Mouse (Mus musculus) thymus, postnatal 25 days (tissue): ENCODE results near the gene Nppb.

ENCODE experiments used
- DNase-seq: peaks from one replicate; pipeline ENCODE4 v3.0.0; 2022

Gene Nppb

DNA sequence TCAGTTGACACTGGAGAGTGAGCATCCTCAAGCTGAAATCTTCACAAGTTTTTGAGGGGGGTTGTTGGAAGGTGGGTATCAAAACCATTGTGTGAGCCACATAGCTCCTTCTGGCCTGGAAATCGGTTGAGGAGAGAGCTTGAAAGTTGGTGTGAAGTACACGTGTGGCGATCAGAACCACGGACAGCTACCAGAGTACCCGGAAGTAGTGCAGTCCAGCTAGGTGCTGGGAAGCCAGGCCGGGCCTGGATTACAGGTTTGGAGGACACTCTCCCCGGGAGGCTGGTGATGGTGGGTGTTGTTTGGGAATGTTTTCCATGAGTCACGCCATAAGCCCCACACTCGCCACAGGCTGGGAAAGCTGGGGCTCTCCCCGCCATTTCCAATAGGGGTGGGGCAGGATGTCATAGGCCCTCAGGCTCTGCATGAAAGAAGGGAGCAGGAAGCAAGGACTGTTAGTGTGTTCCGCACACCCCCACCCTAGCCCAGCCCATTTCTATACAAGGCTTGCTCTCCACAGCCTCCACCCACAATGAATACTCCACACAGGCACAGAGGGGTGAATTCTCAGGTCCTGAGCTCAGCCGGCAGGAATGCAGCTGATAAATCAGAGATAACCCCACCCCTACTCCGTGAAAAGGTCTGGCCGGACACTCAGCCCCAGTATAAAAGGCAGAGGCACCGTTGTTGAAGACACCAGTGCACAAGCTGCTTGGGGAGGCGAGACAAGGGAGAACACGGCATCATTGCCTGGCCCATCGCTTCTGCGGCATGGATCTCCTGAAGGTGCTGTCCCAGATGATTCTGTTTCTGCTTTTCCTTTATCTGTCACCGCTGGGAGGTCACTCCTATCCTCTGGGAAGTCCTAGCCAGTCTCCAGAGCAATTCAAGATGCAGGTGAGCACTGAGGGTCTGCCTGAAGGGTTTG lies at the start of gene Nppb:
Nppb (plus strand) TSS at position 584 of the 928 bp plus-strand sequence.
- DNase-seq, result no peak

DNA sequence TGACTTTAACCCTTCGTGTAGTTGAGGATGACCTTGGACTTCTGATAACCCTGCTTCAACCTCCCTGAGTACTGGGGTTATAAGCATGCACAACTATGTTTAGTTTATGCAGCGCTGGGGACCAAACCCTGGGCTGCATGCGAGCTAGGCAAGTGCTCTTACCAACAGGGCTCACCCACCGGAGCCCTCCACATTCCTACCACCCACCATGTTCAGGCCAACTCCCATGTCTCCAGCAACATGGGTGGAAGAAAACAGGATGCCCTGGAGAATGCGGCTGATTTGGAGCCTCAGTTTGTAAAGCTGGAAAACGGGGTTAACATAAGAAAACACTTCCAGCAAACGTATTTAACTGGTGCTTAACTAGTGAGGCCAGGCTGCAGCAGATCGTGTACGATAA lies 49.7 kb upstream of the Nppb start:
- DNase-seq, result no peak

DNA sequence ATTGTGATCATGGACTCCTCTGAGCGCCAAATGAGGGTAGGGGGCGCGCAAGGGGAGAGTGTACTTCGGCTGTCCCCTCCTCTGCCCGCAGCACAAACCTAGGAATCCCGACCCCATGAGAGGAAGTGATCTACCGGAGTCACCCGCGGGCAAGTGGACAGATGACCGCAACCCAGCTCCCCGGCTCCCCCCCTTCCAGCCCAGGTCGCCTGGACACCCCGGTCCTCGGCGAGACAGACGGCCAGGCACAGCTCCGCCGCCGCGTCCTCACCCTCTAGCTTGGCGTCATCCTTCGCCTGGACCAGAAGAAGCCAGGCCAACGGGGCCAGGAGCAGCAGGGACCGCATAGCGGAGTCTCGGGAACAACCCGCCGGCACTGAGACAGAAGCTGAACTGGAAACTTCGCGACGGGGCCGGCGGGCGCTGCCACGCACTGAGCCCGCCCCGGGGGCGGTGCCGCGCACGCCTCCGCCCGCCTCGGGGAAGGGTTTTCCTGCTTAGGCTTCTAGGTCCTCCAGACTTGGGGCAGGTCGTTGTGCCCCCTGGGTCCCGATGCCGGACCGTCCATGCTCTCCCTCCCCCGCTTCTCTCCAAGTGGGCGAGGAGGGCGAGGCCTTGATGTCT lies 49.1 kb upstream of the Nppb start, which contains the start of gene Plod1:
Plod1 (minus strand) TSS at position 437 of the 624 bp plus-strand sequence.
- peak; percentile 82 for DNase-seq

DNA sequence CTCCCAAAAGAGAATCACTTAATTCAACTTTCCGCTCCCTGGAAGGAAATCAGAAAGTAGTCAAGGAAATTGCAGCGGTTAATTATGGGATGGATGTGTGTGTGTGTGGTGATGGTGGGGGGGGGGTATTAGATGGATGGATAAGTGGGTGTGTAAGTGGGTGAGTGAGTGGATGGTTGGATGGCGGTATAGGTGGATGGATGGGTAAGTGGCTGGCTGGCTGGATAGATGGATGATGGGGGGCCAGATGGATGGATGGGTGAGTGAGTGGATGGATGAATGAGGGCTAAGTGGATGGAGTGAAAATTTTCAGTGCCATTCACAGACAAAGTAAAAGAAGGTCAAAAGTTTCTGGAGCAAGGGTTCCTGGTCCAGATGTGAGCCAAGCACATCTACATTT lies 48.6 kb upstream of the Nppb start:
- DNase-seq, result no peak

DNA sequence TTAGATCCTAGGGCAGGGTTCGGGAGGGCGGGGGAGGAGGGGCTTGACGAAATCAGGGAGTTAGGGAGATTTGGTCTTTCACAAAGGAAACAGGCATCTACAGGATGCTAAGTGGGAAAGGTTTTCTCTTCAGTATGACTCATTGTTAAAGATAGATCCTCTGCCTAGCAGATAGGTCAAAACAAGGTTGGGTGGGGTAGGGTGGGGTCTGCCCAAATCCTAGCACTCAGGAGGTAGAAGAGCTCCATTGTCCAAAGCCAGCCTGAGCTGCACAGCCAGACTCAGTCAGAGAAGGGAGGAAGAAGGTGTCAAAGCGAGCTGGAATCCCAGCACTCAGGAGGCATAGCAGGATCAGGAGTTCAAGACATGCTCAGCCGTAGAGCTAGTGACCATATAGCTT lies 48.1 kb upstream of the Nppb start:
- no peak for DNase-seq

- DNase-seq, result no peak
These were observed 47.2 kb upstream of the Nppb start for GRCm38 (mm10) chr4:147938148-147939096.

DNA sequence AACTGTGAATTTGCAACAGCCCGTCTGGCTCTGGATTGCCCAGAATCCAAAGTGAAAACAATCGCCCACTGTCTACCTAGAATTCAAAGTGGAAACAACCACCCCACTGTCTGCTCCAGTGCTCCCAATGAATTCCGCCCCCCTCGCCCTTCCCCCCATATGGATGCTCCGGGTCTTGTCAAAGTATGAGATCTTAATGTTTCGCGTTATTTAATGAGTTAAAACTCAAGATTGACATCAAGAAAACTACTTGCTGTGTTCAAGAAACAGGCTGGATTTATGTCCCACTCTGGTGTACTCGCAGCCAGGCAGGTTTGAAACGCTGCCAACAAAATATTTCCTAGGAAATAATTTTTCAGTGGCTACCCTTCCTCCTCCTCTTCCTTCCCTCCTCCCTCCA lies 45.5 kb upstream of the Nppb start:
- DNase-seq, result no peak

DNA sequence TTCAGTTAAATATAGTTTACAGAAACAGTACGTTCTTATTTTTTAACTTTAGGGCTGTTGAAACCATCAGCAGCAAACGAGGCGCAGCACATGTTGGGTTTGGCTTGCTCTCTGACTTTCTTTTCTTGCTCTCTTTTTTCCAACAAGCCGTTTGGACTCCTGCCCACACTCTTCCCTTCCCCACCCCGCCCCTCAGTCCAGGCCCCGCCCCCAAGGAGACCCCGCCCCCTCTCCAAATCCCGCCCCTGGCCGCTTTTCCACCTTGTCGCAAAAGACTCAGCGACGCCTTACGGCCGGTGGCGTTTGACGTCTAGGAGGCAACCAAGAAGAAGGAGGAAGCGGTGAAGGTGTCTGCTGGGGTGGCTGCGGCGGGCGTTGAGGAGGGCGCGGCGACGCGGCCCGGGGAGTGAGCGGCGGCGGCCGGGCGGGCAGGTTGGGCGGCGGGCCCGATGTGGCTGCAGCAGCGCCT lies 45.0 kb upstream of the Nppb start, which contains the start of gene 2510039O18Rik:
2510039O18Rik (plus strand) TSS at position 320 of the 469 bp plus-strand sequence.
- DNase-seq, result peak; percentile 85

DNA sequence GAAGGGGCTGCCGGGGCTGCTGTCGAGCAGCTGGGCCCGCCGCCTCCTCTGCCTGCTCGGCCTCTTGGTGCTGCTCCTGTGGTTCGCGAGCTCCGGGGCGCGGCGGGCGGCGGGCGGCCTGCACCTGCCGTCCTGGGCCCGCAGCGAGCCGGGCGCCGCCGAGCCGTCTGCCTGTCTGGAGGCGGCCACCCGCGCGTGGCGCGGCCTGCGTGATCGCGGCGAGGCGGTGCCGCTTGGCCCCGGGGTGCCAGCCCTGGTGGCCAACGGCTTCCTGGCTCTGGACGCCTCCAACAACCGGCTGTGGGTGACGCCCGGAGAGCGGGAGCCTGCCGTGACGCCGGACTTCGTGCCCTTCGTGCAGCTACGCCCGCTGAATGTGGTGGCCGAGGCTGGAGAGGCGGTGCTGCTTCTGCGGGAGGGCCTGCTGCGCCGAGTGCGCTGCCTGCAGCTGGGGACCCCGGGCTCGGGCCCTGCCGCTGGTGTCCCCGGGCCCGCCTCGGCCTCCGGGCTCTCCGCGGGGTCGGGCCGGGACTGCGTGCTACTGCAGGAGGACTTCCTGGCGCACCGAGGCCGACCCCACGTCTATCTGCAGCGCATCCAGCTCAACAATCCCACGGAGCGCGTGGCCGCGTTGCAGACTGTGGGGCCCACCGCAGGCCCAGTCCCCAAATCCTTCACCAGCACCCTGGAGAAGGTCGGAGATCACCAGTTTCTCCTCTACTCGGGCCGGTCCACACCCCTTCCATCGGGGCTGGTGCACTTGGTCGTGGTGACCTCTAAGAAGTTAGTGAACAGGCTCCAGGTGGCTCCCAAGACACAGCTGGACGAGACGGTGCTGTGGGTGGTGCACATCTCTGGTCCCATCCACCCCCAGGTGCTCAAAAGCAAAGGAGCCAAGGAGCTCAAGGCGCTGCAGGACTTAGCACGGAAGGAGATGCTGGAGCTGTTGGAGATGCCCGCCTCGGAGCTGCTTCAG lies 44.3 kb upstream of the Nppb start:
- DNase-seq, result peak; percentile 51

- no peak for DNase-seq
These were observed 42.6 kb upstream of the Nppb start for GRCm38 (mm10) chr4:147943005-147943404.

DNA sequence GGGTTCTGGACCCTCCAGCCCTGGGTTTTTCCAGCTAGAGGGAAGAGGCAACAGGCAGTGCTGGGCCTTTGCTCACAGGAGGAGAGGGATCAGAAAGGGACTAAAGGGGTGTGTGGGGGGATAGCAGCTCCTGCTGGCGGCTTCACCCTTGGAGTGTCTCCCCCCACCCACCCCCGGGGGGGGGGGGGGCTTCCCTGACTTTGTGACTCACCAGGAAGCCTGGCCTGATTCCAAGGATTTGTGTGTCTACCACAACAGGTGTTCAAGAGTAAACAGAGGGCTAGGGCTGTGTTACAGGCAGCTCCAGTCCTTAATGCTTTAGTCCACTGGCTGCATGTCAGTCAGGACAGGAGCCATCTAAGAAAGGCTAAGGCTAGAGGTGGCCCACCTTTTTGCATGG lies 38.1 kb upstream of the Nppb start:
- DNase-seq, result no peak

DNA sequence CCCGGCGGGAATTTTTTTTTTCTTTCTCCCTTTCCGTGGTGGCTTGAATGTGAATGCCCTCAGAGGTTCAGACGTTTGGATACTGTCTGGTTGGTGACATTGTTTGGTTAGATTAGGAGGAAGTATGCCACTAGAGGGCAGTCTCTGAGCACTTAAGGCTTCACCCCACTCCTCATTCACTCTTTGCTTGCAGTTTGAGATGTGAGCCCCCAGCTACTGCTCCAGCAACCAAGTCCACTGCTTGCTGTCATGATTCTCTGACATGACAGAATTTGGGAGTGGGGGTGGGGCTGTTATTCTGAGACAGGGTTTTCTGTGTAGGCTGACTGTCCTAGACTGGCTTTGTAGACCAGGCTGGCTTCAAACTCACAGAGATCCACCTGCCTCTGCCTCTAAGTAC lies 32.0 kb upstream of the Nppb start:
- peak; percentile 21 for DNase-seq

- no peak for DNase-seq
These were observed 28.4 kb upstream of the Nppb start for GRCm38 (mm10) chr4:147957141-147957540.

- DNase-seq, result peak; percentile 67
These were observed 25.4 kb upstream of the Nppb start for GRCm38 (mm10) chr4:147959881-147960831.

- DNase-seq, result no peak
These were observed 22.8 kb upstream of the Nppb start for GRCm38 (mm10) chr4:147962781-147963180.

DNA sequence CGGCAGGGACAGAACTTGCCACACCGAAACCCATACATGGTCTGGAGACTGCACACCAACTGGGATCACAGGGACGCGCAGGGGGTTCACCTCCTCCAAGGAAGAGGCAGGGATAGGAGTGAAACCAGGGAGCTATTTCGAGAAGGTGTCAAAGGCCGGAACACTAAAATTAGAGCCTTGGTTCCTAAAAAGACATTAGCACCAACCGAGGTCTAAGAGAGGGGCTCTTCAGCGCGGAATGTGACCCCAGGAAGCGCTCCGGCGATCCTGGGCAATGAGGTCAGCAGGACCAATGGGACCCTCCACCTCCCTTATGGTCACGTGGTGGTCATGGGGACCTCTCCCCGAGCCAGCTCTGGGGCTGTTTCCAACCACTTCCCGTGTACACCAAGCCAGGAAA lies 22.0 kb upstream of the Nppb start:
- DNase-seq, result no peak

DNA sequence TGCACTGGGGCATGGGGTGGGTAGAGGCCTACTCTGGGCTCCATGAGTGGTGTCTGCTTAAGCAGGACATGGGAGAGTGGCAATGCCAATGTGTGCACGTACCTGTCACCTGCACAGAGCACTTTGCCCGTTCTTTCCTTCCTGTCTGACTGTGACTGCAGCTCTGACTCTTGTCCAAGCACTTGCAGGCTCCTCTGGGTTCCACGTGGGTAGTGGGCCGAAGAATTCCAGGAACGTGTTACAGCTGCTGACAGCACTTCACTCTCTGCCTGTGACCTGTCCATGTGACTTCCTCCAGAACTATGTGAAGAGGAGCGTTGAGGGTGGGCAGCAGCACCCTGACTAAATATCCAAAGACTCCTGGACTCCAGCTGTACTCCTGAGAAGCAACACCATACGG lies 19.9 kb upstream of the Nppb start:
- DNase-seq, result no peak

DNA sequence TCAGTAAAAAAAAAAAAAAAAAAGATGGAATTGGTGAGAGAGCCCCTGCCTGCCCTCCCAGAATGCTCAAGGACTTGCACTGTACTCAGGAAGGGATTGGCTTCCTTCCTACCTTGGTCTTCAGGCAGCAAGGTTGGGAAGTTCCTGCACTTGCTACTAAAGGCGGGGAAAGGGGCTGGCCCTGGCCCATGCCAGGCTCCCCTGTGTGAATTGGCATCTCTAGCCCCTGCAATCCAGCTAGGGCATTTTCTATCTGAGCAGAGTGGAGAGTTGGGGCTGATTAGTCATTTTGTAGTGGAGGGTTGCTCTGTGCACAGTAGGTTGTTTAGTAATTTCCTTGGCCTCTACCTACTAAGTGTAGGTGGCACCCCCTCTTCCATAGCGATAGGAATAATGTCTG lies 16.8 kb upstream of the Nppb start:
- no peak for DNase-seq

- DNase-seq, result no peak
These were observed 16.3 kb upstream of the Nppb start for GRCm38 (mm10) chr4:147969337-147969736.

DNA sequence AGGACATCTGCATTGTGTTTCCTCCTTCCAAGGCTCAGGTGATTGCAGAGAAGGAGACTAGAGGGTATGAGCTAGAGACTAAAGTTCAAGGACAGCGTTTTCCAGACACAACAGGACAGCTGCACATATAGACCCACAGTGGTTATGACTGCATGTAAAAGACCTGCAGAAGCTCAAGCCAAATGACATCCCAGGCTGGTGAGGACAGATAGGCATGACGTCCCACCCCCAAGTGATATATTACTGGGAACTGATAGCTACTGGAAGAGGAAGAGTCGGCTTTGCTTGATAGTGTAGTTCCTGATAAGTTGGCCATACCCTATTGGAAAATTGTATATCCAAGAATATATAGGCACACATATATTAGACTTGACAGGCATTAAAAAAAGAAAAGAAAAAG lies 9.4 kb upstream of the Nppb start:
- no peak for DNase-seq
